Mouse (Mus musculus) frontal cortex, postnatal 36 days (tissue): Measurements from ENCODE around the gene Mamdc4.
A peak's percentile ranks its signal among the peaks of the same experiment; 100 is the strongest.

Experiments used
- DNase-seq, 2 experiments: peaks; one replicate each; pipeline ENCODE4 v3.0.0; 2022; ENCODE audit warnings: low spot score in 2 of 2

The Mamdc4 gene

DNA sequence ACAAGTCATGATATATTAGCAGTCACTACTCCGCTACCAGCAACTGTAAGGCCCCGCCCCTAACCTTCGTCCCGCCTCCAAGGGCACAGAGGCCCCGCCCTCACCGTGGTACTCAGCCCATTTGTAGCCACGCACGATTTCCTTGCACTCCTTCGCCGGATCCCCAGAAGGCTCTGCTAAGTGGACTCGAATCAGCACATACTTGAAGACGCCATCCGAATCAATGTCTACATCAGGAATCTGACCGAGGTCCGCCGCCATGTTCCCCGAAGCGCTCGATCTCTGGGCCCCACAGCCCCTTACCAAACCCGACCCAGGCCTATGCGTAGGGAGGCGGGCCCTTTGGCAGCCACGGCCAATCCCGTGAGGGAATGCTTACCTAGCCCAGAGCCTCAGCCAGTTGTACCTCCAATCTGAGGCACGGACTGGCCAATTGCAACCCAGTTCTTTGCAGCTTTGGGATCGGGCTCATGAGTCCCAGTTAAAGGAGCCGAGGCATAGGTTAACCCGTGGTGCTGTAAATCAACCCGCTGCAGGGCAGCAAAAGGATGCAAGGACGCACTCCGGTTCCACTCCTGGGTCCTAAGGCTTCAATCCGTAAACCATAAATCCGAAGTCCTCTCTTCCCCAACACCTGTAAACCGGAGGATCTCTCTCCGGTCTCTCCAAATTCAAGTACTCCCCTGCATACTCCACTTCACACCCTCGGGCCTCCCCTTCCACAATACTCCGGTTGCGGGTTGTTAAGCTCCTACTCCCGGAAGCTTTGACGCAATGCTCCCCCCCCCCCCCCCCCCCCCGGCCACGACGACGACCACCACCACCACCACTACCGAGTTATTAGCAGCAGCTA, at the start of gene Mamdc4, which contains the start of gene Phpt1:
Gene Mamdc4, minus strand, starts transcription at position 267 of the 853 bp plus-strand sequence.
Gene Phpt1, minus strand, starts transcription at position 646 of the 853 bp plus-strand sequence.
- DNase-seq, result peak; percentile 98

DNA sequence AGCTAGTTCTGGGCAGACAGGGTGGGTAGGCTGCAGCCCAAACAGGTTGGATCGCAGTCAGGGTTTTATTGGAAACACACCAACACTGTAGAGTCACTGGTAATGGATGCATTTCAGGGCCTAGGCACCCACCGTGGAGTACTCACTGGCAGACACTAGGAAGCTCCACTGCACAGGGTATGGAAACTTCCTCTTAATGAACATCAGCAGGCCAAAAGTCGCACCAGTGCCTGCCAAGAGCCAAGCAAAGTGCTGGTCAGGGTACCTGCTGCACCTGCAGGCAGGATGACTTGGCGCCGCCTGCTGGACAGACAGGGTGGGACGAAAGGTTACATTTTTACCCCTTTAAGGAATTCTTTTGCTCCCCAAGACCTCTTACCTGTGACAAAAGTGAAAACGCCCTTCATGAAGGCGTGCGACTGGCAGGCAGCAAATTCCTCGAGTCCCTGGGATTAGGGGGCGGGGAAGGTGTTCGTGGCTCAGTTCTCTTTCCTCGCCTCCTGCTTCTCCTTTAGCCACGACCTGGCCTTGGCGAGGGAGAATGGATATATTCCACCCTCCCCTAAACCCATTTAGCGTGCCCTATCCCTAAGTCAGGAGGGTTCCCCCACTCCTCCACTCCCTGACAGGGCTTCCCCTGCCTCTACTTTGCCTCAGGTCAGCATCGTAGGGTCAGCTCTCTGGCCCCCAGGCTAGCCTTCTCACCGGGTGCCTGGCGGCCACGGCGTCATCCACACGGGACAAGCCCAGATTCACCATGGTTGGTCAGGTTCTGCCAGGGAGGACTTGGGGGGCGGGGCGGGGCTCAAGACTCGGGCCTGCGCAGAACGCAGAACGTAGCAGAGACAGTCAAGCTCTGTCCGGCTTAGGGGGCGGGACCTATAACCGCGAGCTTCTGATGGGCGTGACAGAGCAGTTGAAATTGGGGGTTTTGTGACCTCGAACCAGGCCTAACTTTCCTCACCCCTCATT, 46.9 kb upstream of the Mamdc4 start, which contains the start of gene Tmem141:
Gene Tmem141, minus strand, starts transcription at position 777 of the 972 bp plus-strand sequence.
- peak; percentile 84 to 88 for DNase-seq

DNA sequence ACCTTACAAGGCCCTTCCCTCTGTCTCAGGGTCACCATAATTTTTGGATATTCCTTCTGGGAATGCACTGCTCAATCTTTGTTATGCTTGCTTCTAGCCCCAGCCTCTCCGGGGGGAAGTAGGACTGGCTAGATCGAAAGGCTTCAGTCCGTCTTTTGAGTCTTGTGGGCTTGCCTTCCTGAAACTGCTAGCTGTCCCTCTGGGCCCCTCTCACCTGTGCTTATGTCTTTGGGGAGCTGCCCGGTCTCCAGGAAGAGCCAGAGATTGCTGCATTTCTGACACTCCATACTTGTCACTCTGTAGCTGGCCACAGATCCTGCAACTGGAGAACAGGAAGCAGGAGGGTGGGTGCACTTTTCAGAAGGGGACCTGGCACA, 46.2 kb upstream of the Mamdc4 start:
- DNase-seq, result no peak

DNA sequence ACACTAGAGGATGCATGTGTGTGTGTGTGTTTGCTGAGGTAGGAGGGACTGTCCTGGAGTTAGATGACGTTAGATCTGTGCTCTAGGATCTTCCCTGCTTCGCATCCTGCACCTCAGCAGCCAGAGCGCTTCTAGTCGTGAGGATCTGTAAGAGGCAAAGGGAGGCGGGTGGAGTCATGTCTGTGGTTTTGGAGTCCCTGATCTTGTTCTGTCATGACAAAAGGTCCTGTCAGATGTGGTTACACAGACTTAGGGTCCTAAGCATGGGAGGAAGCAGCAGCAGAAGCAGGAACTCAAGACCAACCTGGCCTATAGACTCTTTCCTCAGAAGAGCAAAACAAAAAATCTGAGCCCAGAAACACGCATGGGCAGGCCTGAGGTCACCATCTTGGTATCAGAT, 45.7 kb upstream of the Mamdc4 start:
- DNase-seq, result no peak

DNA sequence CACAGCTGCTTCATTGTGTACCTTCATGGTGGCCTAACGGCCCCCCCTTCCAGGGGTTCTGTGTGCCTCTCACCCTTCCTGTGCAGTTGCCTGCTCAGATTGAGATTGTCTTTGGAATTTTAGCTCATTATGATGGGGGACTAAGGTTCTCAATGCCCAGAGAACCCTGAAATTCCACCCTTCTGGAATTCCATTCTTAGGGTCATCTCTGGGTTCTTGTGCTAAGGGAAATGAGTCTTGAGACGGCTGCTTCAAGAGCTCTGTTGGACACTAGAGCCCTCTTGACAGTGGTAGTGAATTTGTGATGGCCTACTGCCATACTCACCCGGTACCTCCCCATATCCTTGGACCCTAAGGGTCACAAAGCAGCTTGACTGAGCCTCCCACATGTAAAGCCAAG, 42.9 kb upstream of the Mamdc4 start, which contains the start of gene Ccdc183:
Gene Ccdc183, minus strand, starts transcription at position 101 of the 400 bp plus-strand sequence.
- DNase-seq, result no peak

DNA sequence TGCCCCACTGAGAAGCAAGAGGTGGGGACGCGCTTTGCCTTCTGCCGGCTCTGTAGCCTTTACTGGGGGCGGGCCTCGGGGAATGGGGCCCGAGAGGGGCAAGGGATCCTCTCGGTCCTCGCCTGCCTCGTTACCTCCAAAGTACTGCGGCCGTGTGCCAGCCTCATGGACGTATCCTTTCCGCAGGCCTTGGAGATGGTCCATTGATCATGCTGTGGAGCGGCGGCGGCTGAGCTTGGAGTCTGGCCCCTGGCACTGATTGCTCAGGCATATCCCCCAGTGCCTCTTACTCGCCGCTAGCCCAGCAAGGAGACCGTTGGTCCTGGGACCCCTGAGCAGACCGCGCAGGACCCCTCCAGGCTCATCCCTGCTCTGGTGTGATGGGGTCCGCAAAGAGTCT, 41.8 kb upstream of the Mamdc4 start:
- no peak for DNase-seq

DNA sequence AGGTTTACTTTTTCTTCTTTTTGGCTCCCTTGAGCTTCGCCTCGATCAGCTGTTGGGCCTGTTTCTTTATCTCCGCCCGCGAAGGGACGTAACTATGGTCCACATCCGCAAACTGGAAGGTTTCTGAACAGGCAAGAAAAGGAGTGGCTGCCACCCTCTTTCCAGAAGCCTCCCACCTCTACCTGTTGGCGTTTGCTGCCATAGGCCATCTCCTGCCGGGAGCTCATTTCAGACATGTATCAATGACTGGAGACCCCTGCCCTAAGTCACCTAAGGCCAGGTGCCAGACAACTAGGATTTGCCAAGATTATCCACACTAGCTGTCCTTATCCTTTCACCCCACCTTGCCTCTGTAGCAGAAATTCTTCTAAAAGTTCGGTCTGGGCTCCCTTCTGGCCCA, 34.0 kb upstream of the Mamdc4 start:
- no peak for DNase-seq

DNA sequence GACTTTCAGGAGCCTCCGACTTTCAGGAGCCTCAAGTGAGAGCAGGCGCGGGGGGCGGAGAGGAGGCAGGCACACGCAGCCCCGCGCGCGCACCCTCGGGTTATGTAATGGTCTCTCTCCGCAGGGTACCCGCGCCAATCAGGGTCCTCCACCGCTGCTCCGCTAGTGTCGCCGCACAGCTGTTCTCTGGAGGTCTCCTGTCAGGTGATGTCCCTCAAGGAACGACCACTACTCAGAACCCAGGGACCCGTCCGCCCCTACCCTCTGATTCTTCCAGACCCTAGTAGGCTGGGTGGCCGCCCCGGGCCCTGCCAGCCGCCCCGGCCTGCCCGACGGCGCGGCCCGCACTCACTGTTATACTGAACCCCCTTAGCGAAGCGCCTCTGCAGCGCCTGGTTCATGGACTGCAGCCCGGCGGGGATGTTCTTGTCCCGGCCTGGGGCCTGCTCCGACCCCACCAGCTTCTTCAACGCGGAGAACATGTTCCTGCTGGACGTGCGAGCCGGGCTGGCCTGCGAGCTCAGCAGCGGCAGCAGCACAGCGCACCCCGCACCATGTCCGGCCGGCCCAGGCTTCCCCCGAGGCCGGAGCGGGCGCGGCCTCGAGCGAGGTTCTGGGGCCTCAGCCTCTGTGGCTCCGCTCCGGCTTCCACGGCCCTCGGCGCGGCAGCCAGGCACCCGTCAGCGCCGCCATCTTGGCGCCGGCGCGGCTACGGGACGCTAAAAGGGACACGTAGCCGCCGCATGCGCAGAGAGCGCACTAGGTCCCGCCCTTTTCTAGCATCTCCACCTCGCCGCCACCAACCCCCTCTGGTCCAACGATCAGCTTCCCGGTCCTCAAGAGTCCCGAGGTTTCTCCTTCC, 33.3 kb upstream of the Mamdc4 start, which contains the start of gene Rabl6:
Gene Rabl6, minus strand, starts transcription at position 761 of the 862 bp plus-strand sequence.
- peak; percentile 91 to 92 for DNase-seq

DNA sequence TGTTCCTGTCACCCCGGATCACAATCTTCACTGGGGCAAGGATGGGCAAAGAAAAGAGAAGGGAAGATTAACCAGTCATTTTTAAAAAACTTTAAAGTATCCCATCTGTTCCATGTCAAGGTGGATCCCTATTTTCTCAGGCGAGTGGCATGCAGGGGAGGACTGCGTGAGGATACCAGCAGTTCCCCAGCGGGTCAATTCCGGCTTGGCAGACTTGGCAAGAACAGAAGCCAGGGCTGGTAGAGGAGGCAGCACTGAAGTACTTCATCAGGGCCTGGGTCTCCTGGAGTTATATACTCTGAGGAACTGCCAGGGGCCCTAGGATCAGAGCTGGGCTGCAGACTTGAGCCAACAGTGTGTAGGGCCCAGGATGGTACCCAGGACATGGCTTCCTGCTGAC, 27.9 kb upstream of the Mamdc4 start:
- no peak for DNase-seq

DNA sequence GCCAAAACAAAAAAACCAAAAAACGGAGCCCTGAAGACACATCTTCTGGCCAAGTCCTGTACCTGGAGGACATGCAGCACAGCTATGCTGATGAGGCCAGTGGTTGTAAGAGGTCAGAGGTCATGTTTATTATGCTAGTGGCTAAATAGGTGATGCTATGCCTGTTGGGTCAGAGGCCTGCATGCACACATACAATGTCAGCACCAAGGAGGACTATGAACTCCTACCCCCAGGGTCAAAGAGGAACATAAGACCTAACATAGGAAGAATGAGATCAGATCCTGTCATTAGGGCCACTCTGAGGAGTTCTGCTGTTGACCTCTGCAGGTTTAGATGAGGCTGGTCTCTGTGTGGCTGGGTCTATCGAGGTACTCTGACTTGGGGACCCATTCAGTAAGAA, 25.4 kb upstream of the Mamdc4 start:
- no peak for DNase-seq

DNA sequence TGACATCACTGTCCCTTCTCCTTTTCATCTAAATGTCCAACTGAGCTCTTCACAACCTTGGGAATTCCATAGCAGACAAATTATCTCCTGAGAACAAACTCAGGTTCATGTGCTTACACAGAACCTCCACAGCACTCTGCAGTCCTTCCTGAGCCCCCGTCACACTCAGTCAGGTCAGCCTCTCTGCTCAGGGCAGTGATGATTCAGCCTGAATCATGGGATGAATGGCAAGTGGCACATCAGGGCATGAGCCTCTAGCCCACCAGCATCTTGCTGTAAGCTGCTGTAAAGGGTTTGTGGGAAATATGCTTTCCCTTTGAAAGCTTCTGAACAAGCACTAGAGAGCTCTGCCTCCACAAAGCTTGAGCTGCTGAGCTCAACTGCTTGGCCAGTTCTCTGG, 24.1 kb upstream of the Mamdc4 start:
- DNase-seq, result no peak

DNA sequence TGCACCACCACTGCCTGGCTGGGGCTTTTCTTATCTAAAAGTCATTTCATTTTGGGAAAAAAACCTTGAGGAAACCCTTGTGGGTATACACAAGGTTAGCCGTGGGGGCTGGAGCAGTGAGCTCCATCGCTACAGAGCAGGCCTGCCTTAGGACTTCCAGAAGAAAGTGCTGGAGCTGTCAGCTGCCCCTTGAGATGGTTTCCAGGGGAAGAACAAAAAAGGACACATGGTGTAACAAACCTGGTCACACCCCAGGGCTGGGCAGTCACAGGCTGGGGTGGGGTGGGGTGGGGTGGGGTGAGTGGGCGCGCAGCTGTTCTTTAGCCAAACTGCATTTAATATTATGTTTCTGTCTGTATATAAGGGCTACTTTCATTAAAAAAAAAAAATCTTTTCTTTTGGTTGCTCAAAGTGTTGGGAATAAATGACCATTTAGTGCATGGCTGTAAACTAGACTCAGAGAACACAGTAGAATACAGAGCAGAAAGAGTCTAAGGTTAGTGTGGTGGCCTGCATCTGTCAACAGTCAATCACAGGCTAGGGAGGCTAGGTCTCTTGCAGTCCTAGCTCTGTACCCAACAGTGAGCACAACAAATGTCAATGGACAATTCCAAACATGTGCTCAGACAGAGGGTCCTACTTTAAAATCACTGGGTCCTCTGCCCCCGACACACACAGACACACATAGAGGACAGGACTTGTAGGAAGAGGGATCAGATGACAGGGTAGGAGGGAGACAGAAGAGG, 22.3 kb upstream of the Mamdc4 start:
- DNase-seq, result no peak

DNA sequence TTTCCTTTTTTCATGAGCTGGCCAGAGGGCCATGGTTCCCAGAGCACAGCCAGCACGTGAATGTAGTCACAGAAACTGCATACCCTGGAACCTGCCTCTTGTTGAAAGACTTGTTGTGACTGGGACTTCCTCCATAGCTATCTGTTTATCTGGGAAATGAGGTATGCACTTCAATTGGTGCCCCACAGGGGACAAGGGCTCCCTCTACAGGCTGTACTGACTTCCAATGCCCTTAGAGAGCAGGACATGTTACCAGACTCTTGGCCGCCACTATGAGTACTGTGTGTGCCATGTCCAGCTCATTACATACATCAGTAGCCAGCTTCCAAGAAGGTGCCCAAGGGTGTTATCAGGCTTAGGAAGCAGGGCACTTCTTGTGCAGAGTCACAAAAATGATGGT, 17.2 kb upstream of the Mamdc4 start:
- DNase-seq, result peak; percentile 39 to 52

DNA sequence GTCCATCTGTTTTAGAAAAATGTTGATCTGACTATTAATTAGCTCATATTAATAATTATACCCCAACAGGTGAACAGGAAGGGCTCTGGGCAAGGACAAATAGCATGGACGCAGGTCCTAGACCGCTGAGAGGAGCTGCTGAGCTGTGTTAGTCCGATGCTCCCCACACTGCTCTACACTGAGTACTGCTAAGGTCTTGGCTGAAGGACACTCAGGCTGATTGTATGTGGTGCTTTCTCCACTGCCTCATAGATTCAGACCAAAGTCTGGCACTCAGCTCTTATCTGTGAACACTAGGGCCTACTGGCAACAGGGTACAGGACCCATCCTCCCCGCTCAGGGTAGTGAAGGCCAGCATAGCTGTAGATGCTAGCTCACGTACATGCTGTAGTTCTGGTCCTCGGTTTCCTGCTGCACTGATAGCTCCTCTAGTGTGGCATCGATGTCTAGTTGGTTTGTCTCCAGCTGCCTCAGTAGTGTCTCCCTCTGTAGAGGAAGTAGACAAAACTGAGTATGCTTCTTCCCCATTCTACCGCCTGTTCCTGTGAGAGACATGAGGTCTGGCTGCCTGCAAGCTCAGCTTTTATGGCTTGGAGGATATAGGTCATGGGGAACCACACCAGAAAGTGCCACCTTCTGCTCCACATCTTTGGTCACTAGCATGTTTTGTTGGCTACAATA, 13.7 kb upstream of the Mamdc4 start:
- DNase-seq, result no peak

DNA sequence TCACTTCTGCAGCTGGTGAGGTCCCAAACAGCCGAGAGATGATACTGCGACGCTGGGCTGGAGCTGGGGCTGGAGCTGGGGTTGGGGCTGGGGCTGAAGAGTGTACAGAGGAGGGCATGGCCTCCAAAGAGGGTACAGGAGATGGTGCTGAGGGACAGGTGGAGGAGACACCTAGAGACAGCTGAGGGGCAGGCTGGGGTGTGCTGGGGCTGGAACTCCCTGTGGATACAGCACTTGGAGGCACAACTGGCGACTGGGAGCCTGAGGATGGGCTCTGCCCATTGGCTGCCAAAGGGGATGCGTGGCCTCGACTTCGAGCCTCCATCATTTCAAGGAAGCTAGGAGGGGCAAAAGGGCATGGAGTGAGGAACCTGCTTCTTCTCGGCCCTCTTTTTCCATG, 12.6 kb upstream of the Mamdc4 start:
- DNase-seq, result no peak

DNA sequence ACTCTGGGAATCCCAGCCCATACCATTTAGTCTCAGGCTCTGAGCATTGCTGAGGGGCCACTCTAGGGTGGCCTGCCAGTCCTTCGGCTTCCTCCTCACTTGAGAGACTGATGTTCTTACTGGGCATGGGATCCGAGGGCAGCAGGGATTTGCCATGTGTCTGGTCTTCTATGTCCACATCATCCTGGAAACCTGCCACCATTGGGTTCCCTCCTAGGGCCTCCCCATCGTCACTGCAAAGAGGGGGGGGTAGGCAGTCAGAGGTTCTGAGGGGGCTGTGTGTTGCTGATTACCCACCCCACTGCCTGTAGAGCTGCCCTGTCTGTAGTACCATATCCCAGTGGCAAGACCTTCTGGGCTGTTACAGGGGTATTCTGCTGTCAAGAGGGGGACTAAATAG, 11.0 kb upstream of the Mamdc4 start:
- no peak for DNase-seq

DNA sequence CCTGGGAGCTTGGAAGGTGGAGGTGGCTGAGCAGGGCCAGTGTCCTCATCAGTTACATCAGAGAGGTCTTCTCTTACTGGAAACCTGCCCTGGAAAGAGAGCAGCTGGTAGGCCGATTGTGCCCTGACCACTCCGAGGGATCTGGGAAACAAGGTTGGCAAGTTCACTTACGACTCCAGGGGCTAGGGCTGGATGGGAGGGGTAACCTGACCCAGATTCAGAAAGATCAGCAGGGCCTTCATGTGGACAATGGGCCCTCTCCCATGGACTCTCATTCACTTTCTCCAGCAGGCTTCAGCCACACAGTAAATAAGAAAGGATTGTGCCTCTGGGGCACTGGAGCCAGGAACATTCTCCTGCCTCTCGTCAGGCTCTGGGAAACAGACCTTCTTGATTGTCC, 10.2 kb upstream of the Mamdc4 start:
- no peak for DNase-seq

DNA sequence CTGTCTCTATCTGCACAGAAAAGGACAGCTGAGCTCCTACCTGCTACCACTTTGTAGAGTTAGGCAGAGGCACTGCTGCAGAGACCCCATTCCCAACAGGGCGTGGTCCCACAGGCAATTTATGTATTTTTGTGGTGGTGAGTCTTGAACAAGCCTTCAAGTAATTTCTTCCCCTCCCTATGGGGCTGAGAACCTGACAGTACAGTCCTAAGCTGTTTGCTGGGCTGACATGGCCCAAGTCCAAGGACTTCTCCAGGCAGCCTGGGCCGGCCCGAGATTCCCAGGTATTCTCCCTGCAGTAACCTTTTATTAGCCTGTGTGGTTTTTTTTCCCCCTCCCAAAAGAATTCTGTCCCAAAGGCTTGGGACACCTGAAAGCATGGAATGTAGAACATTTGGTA, 9.5 kb upstream of the Mamdc4 start:
- DNase-seq, result no peak

DNA sequence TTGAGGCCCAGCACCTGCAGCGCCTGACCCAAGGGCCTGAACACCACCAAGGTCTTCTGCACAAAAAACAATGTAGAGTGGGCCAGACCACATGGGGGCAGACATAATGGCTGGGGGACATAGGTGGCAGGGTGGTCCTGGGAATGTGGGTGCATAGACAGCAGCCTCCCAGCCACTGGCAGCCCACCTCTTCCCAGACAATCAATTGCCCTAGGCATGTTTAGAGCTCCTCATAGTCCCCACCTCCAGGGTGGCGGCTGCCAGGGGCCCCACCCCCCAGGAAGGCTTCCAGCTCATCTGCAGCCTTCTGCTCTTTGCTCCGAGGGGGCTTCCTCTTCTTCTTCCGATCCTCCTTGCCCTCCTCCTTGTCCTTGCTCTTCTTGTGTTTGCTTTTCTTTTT, 8.9 kb upstream of the Mamdc4 start:
- DNase-seq, result no peak

DNA sequence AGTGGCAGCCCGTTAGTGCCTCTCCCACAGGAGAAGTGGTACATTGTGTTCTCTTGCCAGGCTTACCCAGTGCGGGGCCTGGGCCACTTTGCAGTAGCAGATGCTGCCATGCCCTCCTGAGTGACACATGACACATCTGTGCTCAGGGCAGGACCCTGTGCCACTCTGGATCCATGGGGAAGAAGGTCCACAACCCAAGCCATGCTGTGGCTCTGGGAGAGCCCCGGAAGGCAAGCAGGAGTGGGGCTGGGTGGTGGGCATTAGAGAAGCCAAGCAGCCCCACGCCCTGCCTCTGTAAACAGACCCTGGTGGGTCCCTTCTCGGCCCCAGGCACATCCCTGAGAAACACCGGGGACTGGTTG, 8.5 kb upstream of the Mamdc4 start:
- DNase-seq, result no peak
